Mouse (Mus musculus) forebrain, embryonic 13.5 days (tissue): ENCODE data around the gene Snrpc. TPM values are rescaled to one million over a fixed set of nuclear protein-coding genes. Genes with fewer than 3 reads are reported as not detected.
A peak's percentile ranks its signal among the peaks of the same experiment; 100 is the strongest.

Source experiments
- ATAC-seq: fragments of 200-750 bp; cut with Nextera tagmentation; 2 replicates; pipeline ENCODE4 v1.8.0; 2017
- H3K27ac ChIP-seq: fragments of 300-500 bp; sonication (generic); 2 replicates; pipeline ENCODE4 v1.5.1; 2015; ENCODE audit warnings: inconsistent platforms, mild to moderate bottlenecking, moderate library complexity
- H3K27me3 ChIP-seq: fragments of 300-500 bp; sonication (generic); 2 replicates; pipeline ENCODE4 v1.6.1; 2015; ENCODE audit warnings: mild to moderate bottlenecking, inconsistent platforms
- H3K36me3 ChIP-seq: fragments of 300-500 bp; sonication (generic); 2 replicates; pipeline ENCODE4 v1.6.1; 2015; ENCODE audit warnings: mild to moderate bottlenecking, inconsistent platforms; ENCODE audit not compliant: poor library complexity, severe bottlenecking
- H3K4me1 ChIP-seq: fragments of 300-500 bp; sonication (generic); 2 replicates; pipeline ENCODE4 v1.6.1; 2015; ENCODE audit warnings: inconsistent platforms
- H3K4me2 ChIP-seq: fragments of 300-500 bp; sonication (generic); 2 replicates; pipeline ENCODE4 v1.6.1; 2015; ENCODE audit warnings: inconsistent platforms, mild to moderate bottlenecking, moderate library complexity
- H3K4me3 ChIP-seq: fragments of 300-500 bp; sonication (generic); 2 replicates; pipeline ENCODE4 v1.5.1; 2015; ENCODE audit warnings: mild to moderate bottlenecking, inconsistent platforms
- H3K9ac ChIP-seq: fragments of 300-500 bp; sonication (generic); 2 replicates; pipeline ENCODE4 v1.6.1; 2015; ENCODE audit warnings: mild to moderate bottlenecking, inconsistent platforms
- H3K9me3 ChIP-seq: fragments of 300-500 bp; sonication (generic); replicated peaks from 2 replicates; pipeline ENCODE4 v1.6.1; 2016; ENCODE audit warnings: inconsistent platforms
- WGBS: fragments of 180-500 bp; shearing (Covaris S2); methylation state at CpG from one replicate; pipeline ENCODE4 v1.1.7; 2015; 5-methylcytosine and 5-hydroxymethylcytosine counted together
- polyA plus RNA-seq: library from polyadenylated mRNA; unstranded; fragments of >200 nt; fragmentation: Nextera tagmentation; extraction: Ambion mirVana; gene quantifications from 2 replicates; pipeline ENCODE4 v1.2.1, GENCODE M21; 2015

The Snrpc gene
- polyA plus RNA-seq, 1 experiment from 2014 or later = 396 TPM

DNA sequence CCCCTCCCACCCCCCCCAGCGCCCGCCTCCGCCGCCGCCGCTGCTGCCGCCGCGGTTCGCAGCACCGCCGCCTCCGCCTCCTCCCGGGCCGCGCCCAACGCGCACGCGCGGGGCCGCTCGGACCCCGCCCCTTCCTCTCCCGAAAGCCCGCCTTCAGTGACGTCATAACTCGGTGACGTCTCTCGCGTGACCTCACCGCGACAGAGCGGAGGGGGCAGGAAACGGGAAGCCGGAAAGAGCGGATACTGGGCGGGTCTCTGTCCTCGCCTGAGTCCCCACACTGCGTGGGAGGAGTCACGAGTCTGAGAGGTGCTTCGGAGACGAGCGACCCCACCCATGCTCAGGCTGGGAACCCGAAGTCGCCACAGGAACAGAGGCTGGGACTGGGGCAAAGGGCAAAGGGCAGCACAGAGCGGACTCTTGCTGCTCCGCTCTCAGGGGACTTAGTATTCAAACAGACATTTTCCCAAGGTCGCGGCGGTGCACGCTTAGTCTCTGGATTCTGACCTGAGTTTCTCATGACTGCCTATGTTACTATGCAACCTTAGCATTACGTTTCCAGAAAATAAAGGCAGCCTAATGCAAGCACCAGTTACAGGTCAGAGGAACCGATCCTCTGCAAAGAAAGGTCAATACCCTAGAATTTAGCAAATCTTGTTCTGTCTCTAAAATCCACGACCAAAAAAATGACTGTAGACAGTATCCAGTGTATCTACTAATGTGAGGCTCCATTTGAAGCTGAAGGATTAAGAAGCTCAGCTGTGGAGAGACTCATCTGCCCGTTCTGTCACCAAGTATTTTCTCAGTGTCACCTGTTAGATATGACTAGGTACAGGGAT, 17.2 kb upstream of the Snrpc start, which contains the start of gene D17Wsu92e:
TSS of gene D17Wsu92e (minus strand) at position 81 of the 839 bp plus-strand sequence.
- Histone ChIP-seq H3K36me3 (no peaks in the 10 kb centered on the region), H3K9me3 (no peaks in the 10 kb centered on the region), H3K27me3 (0 out of 2 replicates have a peak, but pooled peaks cover 3% of the 10 kb centered on the region), H3K9ac (peak within 1 kb of the TSS; percentile 98), H3K27ac (peak within 1 kb of the TSS; percentile 78), H3K4me3 (peak within 1 kb of the TSS; percentile 98), H3K4me1 (peaks cover 29% of the 10 kb centered on the region), H3K4me2 (peak within 1 kb of the TSS; percentile 98)
- WGBS = 2% methylated on average over 39 of the region's 56 CpGs
- peak; percentile 97 for ATAC-seq

DNA sequence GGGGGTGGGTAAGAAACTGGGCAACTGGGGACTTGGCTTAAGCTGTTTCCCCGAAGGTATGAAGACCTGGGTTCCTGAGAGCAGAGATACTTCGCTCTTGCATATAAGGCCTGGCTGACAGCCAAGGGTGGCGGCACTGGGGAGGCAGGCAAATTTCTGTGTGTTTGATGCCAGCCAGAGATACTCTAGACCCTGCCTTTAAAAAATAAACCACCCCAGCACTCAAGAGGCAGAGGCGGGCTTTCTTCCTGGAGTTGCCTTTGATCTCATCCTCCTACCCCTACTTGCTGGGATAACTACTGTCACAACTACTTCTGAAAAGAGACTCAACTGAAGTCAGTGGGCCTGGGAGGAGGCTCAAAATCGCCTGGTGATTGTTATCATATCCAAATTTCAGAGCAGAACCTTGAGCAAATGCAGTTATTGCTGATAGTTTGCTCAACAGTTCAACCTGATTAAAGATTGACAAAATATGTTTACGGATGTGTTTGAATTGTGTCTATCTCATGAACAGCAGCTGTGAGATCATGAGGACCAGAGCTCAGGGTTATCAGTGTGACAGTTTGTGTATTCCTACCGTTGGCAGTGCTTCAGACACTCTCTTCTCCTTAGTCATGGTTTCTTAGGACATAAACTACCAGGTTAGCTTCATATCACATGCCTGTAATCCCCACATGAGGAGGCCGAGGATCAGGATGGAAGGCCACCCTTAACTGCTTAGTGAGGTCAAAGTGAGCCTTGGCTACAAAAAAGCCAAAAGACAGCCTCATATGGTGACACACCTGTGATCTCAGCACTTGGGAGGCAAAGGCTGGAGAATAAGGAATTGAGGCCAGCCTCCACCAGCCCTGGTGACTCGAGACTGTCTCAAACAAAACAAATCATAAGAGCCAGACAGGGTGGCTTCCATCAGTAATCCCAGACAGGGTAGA, 16.3 kb upstream of the Snrpc start:
- Histone ChIP-seq H3K4me1 (peaks cover 36% of the 10 kb centered on the region), H3K4me2 (peak overlapping the region; percentile 69), H3K36me3 (no peaks in the 10 kb centered on the region), H3K4me3 (peak overlapping the region; percentile 98), H3K27me3 (0 out of 2 replicates have a peak, but pooled peaks cover 3% of the 10 kb centered on the region), H3K9ac (peak overlapping the region; percentile 72), H3K27ac (0 out of 2 replicates have a peak overlapping the region, but pooled peaks have one; percentile 72), H3K9me3 (no peaks in the 10 kb centered on the region)
- 71% methylated on average over 9 of the region's 9 CpGs for WGBS
- peak; percentile 19; the same call in 1 of the 2 replicates for ATAC-seq

DNA sequence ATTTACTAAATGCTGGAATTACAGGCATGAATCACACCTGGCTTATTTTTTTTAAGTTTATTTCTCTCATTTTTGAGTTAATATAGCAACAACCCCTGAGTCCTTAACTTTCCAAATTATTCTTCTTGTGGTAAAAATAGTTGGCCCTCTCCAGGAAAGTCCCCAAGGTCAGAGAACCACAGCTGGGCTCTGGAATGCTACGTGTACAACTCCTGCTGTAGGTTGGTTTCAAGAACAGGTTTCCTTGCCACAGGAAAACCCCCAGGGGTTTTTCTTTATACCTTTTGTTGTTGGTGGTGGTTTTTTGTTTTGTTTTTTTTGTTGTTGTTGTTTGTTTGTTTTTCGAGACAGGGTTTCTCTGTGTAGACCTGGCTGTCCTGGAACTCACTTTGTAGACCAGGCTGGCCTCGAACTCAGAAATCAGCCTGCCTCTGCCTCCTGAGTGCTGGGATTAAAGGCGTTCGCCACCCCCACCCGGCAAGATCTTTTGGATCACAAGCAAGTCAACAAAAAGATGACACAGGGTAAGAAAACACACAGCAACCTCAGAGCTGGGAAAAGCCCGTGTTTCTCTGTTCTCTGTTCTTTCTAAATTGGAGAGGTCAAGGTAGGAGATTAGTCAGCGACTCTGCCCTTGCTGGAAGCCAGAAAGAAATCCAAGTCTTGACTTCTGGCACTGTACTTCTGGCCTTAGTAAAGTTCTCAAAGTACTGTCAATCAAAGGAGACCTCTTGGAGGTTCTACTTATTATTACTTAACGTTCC, 14.6 kb upstream of the Snrpc start:
- 83% methylated on average over 9 of the region's 9 CpGs for WGBS
- no peak for ATAC-seq
- H3K36me3 ChIP-seq = no peaks in the 10 kb centered on the region
- H3K4me2 ChIP-seq = no peak overlapping the region
- no peak overlapping the region for H3K27ac ChIP-seq
- H3K4me1 ChIP-seq = peaks cover 34% of the 10 kb centered on the region
- no peak overlapping the region for H3K9ac ChIP-seq
- H3K9me3 ChIP-seq = no peaks in the 10 kb centered on the region
- 0 out of 2 replicates have a peak, but pooled peaks cover 5% of the 10 kb centered on the region for H3K27me3 ChIP-seq
- H3K4me3 ChIP-seq = no peak overlapping the region

DNA sequence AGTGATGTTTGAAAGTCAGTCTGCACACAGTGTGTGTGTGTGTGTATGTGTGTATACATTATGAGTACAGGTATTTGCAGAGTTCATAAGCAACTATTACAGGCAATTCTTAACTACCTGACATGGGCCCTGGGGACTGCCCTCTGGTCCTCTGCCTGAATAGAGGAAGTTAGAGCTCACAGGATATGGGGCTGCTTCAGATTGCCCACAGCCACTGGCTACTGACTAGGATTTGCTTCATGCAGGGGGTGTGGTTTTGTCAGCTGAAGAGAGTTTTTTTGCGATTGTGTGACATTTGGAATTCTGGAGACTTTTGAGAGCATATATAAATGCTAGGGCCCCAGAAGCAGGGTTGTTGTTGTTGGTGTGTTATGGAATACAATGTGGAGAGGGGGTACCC, 13.0 kb upstream of the Snrpc start:
- no peak overlapping the region for H3K4me3 ChIP-seq
- peaks cover 17% of the 10 kb centered on the region; the same call in 1 of the 2 replicates for H3K27me3 ChIP-seq
- H3K27ac ChIP-seq = no peak overlapping the region
- H3K36me3 ChIP-seq = no peaks in the 10 kb centered on the region
- H3K9ac ChIP-seq = no peak overlapping the region
- ATAC-seq = no peak
- H3K4me2 ChIP-seq = no peak overlapping the region
- H3K9me3 ChIP-seq = no peaks in the 10 kb centered on the region
- H3K4me1 ChIP-seq = peaks cover 17% of the 10 kb centered on the region
- WGBS = 54% methylated on average over 1 of the region's 1 CpGs

DNA sequence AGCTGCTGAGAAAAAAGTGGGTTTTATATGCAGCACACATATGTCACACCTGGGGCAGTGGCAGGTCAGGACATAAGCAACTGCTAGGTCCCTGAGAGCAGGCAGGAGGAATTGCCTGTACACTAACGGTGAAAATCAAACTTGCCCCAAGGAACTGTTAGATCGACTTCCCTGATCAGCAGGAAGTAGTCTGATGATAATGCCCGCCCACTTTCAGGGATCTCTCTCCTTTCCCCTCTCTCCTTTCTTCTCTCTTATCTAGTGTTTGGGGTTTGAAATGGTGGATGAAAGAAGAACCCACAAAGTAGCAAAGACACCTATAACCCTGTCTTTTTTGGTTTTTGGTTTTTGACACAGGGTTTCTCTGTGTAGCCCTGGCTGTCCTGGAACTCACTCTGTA, 12.4 kb upstream of the Snrpc start:
- WGBS = 37% methylated on average over 3 of the region's 3 CpGs
- no peak for ATAC-seq
- H3K4me2 ChIP-seq = 0 out of 2 replicates have a peak overlapping the region, but pooled peaks have one; percentile 51
- no peak overlapping the region for H3K27ac ChIP-seq
- H3K9ac ChIP-seq = no peak overlapping the region
- H3K4me3 ChIP-seq = no peak overlapping the region
- no peaks in the 10 kb centered on the region for H3K36me3 ChIP-seq
- no peaks in the 10 kb centered on the region for H3K9me3 ChIP-seq
- H3K4me1 ChIP-seq = peaks cover 17% of the 10 kb centered on the region
- peaks cover 17% of the 10 kb centered on the region; the same call in 1 of the 2 replicates for H3K27me3 ChIP-seq

DNA sequence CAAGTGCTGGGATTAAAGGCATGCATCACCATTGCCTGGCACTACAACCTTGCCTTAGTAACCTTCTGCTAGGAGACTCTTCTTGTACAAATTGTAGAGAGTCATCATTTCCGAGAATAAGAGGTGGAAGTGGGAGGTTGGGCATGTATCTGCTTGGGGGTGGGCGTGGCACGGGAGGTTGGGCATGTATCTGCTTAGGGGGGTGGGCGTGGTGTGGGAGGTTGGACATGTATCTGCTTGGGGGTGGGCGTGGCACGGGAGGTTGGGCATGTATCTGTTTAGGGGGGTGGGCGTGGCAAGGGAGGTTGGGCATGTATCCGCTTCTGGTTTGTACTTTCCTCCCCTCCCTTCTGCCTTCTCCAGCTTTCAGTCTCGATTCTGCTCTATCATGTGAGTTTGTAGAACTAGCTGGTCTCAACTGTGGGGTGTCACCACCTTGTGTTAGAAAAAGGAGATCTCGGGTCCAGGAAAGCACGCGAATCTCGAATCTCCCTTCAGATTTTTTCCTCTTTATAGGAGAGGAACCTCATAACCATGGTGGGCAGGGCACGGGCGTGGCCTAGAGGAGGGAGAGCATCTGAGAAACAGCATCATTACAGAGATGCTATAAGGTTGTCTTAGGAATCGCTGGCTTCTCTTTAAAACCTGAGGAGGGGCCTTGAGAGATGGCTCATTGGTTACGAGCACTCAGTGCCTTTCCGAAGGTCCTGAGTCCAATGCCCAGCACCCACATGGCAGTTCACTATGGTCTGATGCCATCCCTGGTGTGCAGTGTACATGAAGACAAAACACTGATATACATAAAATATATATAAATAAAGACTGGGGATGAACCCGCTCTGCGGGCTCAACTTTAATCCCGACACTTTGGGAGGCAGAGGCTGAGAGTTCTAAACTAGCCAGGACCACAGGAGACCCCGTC, 11.7 kb upstream of the Snrpc start:
- Histone ChIP-seq H3K4me2 (peak overlapping the region; percentile 51), H3K4me3 (peak overlapping the region; percentile 18; the same call in 1 of the 2 replicates), H3K9me3 (no peaks in the 10 kb centered on the region), H3K27me3 (peaks cover 17% of the 10 kb centered on the region; the same call in 1 of the 2 replicates), H3K36me3 (no peaks in the 10 kb centered on the region), H3K4me1 (peaks cover 13% of the 10 kb centered on the region), H3K9ac (0 out of 2 replicates have a peak overlapping the region, but pooled peaks have one; percentile 34), H3K27ac (no peak overlapping the region)
- 3% methylated on average over 22 of the region's 22 CpGs for WGBS
- ATAC-seq = no peak

DNA sequence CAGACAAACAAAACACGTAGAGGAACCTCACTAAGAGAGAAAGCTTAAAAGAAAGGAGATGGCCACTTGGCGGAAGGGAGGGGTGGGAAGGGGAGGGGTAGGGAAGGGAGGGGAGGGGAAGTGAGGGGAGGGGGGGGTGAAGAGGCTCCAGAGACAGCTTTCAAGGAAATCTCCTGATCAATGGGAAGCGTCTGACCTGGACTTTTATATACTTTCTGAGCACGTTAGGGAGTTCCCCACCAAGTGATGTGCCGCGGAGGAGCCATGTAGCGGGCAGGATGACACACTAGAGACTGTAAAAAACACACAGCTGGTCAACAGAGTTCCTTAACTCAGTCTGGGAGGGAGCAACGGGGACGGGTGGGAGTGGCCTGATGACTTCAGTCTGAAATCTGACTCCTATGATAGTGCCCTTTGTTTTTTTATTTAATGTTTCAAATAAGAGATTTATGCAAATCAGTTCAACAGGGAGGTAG, 11.0 kb upstream of the Snrpc start:
- no peak for ATAC-seq
- Histone ChIP-seq H3K9ac (peak overlapping the region; percentile 34; the same call in 1 of the 2 replicates), H3K27ac (no peak overlapping the region), H3K27me3 (peaks cover 17% of the 10 kb centered on the region; the same call in 1 of the 2 replicates), H3K36me3 (no peaks in the 10 kb centered on the region), H3K4me2 (peak overlapping the region; percentile 51), H3K4me1 (peaks cover 11% of the 10 kb centered on the region), H3K9me3 (no peaks in the 10 kb centered on the region), H3K4me3 (no peak overlapping the region)
- 3% methylated on average over 9 of the region's 9 CpGs for WGBS

DNA sequence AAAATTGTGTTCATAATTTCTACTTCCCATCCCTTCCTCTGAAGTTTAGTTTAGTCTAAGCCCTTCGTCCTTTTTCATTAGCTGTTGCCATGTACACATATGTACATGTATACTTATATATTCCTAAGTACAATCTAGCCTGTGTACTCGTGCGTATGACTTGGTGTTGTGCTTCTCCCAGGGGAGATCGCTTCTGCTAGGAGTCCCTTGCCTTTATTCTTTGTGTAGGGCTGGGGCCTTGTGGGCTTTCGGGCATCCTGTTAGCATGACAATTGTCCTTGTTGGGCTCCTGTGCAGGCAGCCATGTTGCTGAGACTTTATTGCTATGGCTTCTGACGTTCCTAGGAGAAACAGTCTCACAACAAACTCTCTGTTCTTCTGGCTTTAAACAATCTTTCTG, 10.4 kb upstream of the Snrpc start:
- H3K4me3 ChIP-seq = no peak overlapping the region
- 15% methylated on average over 6 of the region's 6 CpGs for WGBS
- ATAC-seq = no peak
- no peak overlapping the region for H3K27ac ChIP-seq
- peaks cover 11% of the 10 kb centered on the region for H3K4me1 ChIP-seq
- peaks cover 17% of the 10 kb centered on the region; the same call in 1 of the 2 replicates for H3K27me3 ChIP-seq
- H3K36me3 ChIP-seq = no peaks in the 10 kb centered on the region
- no peak overlapping the region for H3K4me2 ChIP-seq
- H3K9me3 ChIP-seq = no peaks in the 10 kb centered on the region
- H3K9ac ChIP-seq = 0 out of 2 replicates have a peak overlapping the region, but pooled peaks have one; percentile 35

DNA sequence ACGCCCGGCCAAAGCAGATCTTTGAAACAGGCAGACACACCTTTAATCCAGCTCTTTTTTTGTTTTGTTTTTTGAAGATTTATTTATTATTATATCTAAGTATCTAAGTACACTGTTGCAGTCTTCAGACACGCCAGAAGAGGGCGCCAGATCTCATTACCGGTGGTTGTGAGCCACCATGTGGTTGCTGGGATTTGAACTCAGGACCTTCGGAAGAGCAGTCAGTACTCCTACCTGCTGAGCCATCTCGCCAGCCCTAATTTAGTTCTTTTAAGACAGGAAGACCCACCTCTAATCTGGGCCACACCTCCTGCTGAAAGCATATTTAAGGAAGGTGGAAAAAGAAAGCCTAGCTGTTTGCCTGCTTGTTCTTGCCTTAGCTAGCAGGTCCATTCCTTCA, 7.5 kb upstream of the Snrpc start:
- no peaks in the 10 kb centered on the region for H3K36me3 ChIP-seq
- no peak overlapping the region for H3K27ac ChIP-seq
- ATAC-seq = no peak
- no peak overlapping the region for H3K4me3 ChIP-seq
- H3K9ac ChIP-seq = no peak overlapping the region
- peaks cover 22% of the 10 kb centered on the region; the same call in 1 of the 2 replicates for H3K27me3 ChIP-seq
- H3K4me2 ChIP-seq = no peak overlapping the region
- no peaks in the 10 kb centered on the region for H3K9me3 ChIP-seq
- 51% methylated on average over 7 of the region's 7 CpGs for WGBS
- peaks cover 11% of the 10 kb centered on the region for H3K4me1 ChIP-seq

DNA sequence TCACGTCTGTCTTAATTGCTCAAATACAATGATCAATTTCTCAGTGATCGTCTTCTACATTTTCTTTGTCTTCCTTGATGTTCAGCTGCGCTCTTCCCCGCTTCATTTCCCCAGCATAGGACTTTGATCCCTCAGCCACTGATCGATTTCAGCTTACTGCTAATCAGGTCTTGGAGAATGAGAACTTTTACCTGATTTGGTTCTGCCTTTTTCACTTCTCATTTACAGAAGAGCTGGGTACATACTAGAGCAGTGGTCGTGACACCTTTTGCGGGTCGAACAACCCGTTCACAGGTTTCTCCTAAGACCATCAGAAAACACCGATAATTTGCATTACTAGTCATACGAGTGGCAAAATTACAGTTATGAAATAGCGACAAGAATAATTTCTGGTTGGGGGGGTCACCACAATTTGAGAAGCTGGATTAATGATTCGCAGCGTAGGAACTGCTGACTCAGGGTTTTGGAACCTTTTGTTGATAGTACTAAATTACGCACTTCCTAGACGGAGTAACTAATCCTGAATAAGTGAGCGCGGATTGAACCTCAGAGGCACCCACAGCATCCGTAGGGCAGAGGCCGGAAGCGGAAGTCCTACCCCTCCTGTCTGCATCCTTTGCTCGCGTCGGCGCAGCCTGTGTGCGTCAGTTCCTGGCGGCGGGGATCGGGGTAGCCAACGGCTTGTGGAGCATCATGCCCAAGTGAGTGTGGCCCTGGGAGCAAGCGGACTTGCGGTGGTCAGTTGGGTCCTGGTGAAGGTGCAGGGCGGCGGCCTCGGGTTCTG, 1.7 kb downstream of the Snrpc start:
- WGBS = 3% methylated on average over 35 of the region's 35 CpGs
- peak overlapping the region; percentile 70 for H3K4me2 ChIP-seq
- H3K9me3 ChIP-seq = no peaks in the 10 kb centered on the region
- peak overlapping the region; percentile 85 for H3K9ac ChIP-seq
- 0 out of 2 replicates have a peak overlapping the region, but pooled peaks have one; percentile 25 for H3K27ac ChIP-seq
- peaks cover 11% of the 10 kb centered on the region; the same call in 1 of the 2 replicates for H3K27me3 ChIP-seq
- H3K4me3 ChIP-seq = peak overlapping the region; percentile 82
- peaks cover 28% of the 10 kb centered on the region for H3K36me3 ChIP-seq
- peaks cover 16% of the 10 kb centered on the region for H3K4me1 ChIP-seq
- ATAC-seq = peak; percentile 99
